Mouse (Mus musculus): Measurements from ENCODE around the gene Acp7.

Gene Acp7

DNA sequence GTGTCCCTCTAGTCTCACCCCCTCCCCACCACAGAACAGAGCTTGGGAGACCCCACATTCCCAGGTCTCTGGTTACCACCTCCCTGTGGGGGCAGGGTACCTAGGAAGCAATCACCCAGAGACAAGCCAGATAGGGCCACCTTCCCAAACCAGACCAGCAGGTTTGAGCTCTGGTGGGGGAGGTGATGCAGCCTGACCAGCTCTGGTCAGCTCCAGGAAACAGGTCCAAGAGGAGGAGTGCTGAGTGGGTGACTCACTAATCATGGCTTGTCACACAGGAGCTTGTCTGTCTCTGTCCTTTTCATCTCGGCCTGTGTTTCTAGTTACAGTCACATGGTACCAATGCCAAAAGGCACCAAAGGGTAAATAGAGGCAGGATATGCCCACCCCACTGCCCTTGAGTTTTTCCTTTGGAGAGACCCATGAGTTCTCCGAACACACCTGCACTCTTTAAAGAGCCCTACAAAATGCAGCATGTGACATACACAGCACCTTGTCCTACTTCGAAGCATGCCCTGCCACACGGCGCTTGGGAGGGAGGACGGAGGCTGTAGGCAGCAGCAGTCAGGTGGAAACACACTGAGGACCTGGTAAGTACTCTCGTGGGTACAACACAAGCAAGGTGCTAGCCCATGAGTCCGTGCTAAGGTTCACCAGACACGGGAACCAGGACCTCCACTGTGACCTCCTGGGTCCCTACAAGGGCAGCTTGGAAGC, 53.1 kb downstream of the Acp7 start:
- DNase-seq (ENCODE audit: extremely low read depth, insufficient read length, low spot score), result peak; percentile 41

DNA sequence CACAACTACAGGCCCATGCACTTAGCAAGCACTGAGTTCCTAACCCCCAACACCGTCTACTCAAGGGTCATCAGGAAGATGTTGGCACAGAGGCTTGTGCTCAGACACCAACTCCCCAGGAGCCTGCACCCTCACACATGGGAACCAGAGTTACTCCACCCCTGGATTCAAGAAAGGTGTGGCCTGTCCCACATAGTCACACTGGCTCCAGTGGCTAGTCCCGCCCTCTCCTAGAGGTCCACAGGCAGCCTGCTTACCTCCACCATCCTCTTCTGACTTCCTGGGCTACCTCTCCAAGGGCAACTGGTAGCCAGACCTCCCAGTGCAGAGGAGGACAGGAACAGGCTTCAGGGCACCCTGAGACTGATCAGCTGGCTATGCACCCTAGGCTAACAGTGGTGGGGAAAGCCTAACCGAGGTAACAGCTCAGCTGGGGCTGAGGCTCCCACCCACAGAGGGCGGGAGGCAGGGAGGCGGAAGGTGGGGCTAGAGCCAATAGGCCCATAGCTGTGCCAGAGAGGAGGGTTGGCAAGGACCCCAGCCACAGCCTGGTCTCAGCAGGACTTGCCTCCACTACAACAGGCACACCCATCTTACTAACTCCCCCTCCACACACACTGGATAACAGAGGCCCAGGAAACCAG, 54.7 kb downstream of the Acp7 start:
- DNase-seq (ENCODE audit: extremely low read depth, insufficient read length, low spot score), result peak; percentile 71

DNA sequence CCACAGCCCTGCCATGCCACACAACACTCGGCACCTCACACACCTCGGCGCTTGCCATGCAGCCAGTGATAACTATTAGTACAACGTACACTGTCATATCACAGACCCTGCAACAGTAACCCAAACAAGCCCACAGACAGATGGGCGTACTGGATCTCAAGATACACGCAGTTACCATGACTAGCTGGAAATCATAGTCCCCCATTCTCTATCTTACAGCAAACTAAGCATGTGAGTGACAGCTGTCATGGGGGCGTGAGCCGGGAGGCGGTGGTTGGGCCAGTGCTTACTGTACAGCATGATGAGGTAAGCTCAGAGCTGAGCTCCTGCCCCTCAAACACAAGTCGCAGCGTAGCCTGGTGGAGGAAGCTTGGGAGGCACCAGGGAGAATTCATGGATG, 55.5 kb downstream of the Acp7 start:
- no peak for DNase-seq (ENCODE audit: extremely low read depth, insufficient read length, low spot score)

DNA sequence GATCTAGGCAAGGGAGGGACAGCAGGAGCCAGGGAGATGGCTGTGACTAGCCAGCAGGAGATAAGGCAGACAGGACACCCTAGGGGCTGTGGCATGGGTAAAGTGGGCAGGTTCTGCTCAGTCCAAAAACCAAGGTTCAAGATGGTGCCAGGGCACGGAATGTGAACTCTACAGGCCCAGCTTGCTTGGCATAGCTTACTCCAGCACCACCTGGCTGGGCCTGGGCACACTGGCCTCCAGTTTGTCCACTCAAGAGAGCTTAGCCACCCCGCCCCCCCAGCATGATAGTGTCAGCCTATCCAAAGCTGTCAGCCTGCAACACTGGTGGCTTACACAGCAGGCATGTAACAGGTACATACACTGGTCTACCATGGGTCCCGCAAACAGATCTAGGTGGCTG, 57.9 kb downstream of the Acp7 start:
- DNase-seq (ENCODE audit: extremely low read depth, insufficient read length, low spot score), result no peak

DNA sequence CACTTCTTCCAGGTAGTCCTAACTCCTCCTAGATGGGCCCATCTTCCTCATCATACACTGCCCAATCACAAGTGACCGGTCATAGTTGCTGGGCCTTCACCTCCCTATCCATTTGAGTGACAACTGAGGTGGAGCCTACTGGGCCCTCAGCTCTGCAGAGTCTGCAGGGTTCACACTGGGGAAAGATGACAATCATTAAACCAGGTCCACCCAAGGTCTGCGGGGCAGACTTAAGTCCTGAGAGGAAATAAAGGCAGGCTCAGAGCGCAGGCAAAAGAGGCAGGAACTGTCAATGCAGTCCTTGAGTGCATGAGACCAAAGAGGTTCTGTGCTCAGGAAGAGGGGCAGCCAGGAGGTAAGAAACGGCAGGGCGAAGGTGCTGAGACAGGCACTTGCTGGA, 58.4 kb downstream of the Acp7 start:
- no peak for DNase-seq (ENCODE audit: extremely low read depth, insufficient read length, low spot score)

DNA sequence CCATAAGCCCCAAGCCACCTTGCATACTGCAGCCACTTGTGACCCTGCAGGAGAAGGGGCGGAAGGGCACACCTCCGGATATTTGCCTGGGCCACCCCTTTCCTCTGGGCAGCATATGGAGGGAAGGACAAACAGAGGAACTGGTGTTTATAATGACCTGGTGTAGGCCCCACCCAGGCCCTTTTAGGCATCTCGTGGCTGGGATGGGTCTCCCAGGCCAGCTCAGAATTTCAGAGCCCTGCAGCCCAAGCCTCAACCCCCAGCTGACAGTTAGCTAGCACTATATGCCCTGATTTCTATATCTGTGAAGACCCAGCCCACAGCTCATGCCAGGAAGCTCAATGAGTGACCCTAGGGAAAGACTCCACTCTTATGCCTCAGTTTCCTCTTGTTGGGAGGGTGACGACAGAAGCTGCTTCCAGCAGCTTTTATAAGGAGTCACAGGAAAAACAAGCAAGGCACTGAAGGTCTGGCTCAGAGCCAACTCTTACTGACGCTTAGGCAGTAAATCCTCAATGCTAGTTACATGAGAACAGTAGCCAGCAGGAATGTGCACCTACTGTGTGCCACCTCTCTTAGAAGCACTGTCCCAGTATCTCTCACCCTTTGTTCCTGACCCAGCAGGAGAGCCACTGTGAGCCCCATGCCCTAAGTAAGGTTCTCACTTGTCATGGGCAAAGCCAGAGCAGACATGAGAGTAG, 60.0 kb downstream of the Acp7 start:
- no peak for DNase-seq (ENCODE audit: extremely low read depth, insufficient read length, low spot score)

DNA sequence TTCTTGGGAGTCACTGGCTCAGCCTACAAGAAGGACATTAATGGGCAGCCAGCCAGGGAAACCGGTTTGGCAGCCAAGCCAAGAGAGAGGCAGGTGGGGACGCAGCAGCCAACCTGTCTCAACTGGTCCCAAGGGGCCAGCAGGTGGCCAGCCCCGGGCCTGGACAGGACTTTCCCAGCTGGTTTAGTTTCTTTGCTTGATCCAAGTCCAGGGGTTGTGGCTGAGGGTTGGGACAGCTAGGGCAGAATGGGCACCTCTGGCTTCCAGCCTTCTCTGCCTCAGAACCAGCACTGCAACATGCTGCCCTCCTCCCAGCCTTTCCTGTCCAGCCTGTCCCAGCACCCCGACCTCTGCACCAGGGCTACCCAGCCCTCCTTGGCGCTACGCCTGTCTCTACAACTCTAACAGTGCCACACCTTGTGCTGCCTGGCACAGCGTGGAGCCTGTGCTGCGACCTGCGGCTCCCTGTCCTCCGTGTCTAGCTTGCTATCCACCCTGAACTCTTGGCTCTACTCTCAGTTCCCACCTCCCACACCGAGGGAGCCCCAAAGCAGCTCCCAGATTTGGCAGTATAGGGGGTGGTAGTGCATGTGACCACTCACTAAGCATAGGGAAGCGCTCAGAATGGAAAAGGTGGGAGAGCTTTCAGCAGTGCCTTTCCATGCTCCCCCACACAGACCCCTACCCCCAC, 60.7 kb downstream of the Acp7 start:
- DNase-seq (ENCODE audit: extremely low read depth, insufficient read length, low spot score), result peak; percentile 67

DNA sequence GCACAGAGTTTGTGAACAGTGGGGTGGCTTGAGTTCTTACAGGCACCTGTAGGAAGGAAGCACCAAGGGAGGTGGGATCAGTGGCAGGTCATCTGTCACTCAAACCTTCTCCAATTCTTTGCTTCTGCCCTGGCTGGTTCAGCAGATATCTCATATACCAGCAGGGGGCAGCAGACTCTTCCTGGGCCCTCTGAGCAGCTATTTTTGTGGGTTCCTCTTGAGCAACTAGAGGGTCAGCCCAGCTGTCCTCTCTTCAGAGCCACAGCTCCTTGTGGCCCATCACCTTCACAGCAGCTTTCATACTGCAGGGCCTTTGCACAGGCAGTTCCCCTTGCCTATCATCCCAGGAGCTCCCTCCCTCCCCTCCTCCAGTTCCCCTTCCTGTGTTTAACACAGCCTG, 62.9 kb downstream of the Acp7 start:
- no peak for DNase-seq (ENCODE audit: extremely low read depth, insufficient read length, low spot score)

DNA sequence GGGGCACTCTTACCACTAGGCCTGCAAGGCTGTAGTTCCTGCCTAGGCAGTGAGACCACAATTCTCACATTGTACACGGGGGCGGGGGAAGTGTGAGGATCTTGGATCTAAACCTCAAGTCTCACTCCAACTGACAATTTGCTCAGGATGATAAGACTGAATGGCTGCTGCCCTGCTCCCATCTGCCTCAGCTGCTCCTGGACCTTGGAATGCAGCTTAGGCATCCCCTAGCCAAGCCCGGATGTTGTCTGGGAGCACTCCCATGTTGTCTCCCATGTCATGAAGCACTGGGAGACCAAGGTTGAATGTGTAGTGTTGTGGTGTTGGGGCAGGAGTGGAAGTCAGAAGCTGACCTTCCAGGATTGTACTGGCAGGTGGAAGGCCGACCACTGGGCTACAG, 63.6 kb downstream of the Acp7 start:
- DNase-seq (ENCODE audit: extremely low read depth, insufficient read length, low spot score), result no peak

DNA sequence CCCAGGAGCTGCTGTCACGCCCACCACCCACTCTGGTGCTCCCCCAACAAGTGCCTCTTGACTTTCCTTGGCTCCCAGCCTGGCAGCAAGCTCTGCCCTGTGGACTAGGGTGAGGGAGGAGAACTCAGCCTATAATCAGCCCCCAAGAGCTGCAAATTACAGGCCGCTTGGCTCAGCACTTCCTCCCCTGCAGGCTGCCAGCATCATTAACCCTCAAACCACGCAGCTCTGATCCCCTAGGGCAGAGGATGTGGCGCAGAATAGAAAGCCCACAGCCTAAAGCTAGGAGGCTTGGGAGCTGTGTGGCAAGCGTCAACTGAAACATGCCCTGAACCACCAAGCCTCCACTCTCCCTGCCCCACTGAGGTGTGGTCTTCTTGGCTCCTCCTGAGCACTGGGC, 65.7 kb downstream of the Acp7 start:
- DNase-seq (ENCODE audit: extremely low read depth, insufficient read length, low spot score), result no peak

DNA sequence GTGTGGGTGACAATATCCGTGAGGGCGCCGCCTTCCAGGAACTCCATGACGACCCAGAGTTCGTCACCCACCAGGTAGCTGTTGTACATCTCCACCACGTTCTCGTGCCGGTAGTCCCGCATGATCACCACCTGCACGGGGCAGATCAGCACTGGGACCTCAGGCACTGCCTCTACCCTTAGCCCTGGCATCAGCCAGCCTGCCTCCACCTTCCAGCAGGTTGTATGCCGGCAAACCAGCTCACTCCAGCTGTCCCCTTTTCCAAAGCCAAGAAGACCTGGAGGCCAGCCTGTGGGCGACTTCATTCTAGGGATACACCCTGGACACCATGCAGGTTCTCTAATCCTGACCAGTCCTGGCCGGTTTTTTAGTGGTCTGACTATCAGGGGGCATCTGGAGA, 68.2 kb downstream of the Acp7 start:
- DNase-seq (ENCODE audit: extremely low read depth, insufficient read length, low spot score), result no peak

DNA sequence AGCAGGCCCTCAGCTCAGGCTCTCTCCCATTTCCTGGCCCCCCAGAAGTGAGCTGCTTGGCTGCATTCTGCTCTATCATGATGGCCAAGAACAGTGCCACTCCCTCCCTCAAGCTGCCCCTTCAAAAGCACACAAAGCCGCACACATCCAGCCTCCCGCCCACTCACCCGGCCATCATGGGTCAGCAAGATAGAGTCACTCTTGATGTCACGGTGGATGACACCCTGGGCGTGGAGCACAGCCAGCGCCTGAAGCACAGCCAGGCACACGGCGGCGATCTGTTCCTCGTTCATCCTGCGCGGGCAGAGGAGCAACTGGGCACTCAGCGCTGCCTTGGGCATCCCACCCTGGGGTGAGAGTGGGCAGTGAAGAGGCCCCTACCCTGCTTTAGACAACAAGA, 68.8 kb downstream of the Acp7 start:
- no peak for DNase-seq (ENCODE audit: extremely low read depth, insufficient read length, low spot score)

DNA sequence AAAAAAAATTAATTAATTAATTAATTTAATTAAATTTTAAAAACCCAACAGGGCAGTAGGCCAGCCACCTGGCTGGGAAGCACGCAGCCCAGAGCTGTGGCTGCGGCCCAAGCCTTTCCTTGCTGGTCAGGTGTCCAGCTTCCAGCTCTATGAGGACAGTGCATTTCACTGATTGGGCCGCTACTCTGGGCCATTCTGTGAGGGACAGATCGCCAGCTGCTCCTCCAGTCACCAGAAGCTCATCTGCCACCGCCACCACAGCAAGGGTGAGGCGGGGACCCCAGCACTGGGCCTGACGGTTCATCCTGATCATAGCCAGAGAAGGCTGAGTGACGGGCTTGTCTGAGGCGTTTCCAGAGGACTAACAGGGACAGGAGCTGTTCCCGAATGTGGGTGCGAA, 69.2 kb downstream of the Acp7 start:
- no peak for DNase-seq (ENCODE audit: extremely low read depth, insufficient read length, low spot score)

DNA sequence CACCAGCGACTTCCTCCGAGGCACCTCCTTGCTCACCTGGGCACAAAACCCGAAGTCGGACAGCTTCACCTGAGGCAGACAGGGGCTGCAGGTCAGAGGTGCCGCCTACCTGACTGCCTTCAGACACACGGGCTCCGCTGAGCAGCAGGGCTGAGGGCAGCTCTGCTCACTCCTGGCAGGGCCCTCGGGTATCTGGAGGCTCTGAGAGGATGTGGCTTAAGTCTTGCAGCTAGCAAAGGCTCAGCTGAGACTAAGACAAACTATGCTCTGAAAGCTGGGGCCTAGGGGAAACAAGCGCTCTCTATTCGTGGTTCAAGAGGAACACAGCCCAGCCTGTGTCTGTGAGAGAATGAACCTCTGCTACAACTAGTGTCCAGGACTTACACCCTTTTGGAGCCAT, 70.3 kb downstream of the Acp7 start:
- DNase-seq (ENCODE audit: extremely low read depth, insufficient read length, low spot score), result no peak

DNA sequence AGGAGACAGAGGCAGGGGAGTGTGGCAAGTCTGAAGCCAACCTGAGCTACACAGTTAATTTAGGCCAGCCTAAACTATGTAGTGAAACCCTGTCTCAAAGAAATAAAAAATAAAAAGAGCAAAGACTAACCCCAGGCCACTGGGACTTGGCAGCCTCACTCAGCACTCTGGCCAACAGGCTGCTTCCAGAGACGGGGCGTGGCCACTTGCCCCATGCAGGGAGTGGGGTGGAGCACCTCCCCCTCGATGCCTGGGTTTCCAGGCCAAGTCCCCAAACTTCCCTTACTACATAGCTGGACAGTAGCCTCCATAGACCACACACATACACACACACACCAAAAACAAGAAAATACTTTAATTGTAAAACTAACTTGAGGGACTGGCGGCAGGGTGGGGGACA, 72.6 kb downstream of the Acp7 start:
- DNase-seq (ENCODE audit: extremely low read depth, insufficient read length, low spot score), result peak; percentile 37

DNA sequence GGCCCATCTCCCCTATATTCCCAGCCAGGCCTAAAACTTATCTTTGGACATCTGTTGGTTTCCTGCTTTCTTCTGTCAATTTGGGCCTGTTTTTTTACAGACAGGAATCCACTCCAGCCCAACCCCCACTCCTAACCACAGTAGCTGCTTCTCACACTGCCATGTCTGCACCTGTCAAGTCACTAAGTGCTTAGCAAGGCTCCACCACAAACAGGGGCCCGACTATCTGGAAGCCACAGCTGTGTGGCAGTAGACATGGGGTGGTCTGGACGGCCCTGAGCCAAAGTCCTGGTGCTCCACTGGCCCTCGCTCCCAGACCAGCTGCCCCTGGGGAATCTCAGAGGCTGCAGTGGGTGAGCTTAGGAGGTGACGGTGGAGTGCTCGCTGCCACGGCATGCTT, 73.4 kb downstream of the Acp7 start:
- DNase-seq (ENCODE audit: extremely low read depth, insufficient read length, low spot score), result no peak
